Mouse (Mus musculus) CD4-positive, CD25-positive, alpha-beta regulatory T cell, adult 2 months (primary cell): ENCODE data around the gene Dnm3.
A peak's percentile ranks its signal among the peaks of the same experiment; 100 is the strongest.

ENCODE experiments used
- DNase-seq: peaks from one replicate; pipeline ENCODE4 v3.0.0-alpha.2; 2012; ENCODE audit warnings: low read depth, low spot score

Gene Dnm3

DNA sequence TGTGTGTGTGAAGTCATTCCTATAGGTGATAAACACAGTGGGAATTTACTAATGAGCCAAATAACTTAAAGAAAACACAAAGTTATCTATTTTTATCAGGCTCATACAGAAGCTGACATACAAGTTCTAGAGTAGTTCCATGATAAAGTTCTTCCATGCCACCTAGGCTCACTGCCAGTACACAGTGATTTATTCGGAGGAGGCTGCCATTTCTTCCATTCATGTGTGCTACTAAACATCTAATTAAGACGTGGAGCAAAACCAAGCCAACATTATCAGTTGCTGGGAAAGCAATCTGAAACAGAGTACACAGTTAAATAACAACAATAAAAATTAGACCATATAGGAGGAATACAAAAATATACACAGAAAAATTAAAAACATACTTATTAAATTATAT is 150.2 kb downstream of the Dnm3 start:
- no peak for DNase-seq

DNA sequence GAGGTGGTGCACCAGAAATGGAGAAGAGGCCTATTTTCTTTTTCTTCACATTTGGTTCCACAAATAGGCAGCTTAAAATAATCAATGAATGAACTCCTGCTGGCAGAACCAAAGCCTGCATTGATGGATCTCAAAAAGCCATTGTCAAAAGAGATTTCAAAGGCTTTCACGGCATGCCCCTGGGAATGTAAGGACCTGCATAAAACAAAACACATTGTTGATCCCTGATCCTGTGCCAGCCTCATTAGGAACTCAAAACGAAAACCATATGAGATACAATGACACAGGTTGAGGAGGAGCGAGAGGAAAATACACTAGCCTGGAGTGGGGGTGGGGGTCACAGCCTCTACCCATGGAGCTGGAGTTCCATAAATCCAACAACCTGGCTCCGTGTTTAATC is 153.4 kb downstream of the Dnm3 start:
- DNase-seq = no peak

DNA sequence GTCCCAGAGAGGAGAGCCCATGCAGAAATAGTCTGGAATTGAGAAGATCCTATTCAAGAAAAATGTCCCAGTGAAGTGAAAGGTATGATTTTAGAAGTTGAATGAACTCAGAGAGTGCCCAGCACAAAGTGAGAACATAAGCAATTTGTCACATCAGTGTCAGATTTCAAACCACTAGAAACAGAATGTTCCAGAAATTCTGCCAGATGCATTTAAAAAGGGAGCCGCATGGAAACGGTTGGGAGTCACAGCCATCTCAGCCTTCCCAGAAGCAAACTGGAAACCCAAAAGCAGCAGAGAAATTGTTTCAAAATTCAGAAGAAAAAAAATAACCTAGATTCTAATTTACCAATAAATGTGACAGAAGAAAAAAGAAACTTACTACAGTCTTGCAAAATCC is 154.7 kb downstream of the Dnm3 start:
- no peak for DNase-seq

GRCm38 (mm10) chr1:162313451-162314276 is 164.2 kb downstream of the Dnm3 start:
- peak; percentile 78 for DNase-seq

DNA sequence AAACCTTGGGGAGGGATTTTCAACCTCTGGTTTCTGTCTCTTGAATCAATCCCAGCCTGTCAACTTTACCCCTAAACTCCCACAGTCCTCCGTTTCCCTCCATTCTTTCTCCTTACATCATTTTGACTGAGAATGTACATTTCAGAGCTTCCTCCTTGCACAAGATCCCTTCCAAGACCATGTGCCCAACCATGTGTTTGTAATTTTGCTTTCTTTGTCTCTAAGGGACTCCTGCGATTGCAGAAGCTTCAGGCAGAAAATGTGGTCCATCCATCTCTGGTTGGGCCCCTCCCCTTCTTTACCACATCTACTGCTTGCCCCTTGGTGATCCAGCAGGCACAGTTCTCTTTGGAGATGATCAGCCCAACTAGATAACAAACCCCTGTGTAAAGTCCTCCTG is 165.2 kb downstream of the Dnm3 start:
- DNase-seq = no peak

DNA sequence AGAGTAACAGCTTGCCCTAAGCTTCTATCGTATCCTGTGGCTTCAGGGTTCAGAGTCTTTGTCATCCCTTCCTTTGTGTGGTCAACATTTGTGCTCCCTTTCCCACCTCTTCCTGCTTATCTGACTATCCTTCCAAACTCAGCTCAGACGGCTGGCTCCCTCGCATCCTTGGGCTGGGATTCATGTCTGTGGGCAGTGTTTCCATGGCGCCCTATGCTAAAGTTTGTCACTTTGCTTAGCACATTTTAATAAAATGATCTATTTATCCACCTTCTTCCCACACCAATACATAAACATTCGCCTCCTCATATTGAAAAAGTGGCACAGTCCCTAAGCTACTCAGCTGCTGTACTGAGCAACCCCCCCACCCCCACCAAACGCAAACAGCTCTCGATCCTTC is 165.7 kb downstream of the Dnm3 start:
- no peak for DNase-seq

DNA sequence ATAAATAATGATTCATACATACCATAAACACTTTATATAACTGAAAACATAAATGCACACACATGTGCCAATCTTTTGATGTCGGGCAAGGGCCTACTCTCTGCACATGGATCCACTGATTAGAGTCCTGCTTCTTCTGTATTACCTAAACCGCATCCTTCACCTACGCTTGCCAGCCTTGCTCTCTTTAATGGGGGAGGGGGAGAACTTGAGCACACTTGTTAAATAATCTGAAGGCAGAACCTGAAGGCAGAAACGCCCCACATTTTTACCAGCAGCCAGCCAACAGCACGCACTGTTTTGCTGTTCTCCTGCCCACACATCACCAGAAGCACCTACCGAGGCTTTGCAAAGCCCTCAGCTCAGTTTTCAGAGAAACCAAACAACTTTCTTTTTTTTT is 172.6 kb downstream of the Dnm3 start:
- peak; percentile 41 for DNase-seq

- no peak for DNase-seq
These were observed 175.4 kb downstream of the Dnm3 start for GRCm38 (mm10) chr1:162302480-162302879.

GRCm38 (mm10) chr1:162299558-162300319 is 178.1 kb downstream of the Dnm3 start:
- DNase-seq = no peak

- DNase-seq = no peak
These were observed 179.3 kb downstream of the Dnm3 start for GRCm38 (mm10) chr1:162298527-162298926.

- DNase-seq = peak; percentile 49
These were observed 182.4 kb downstream of the Dnm3 start for GRCm38 (mm10) chr1:162295443-162295842.

DNA sequence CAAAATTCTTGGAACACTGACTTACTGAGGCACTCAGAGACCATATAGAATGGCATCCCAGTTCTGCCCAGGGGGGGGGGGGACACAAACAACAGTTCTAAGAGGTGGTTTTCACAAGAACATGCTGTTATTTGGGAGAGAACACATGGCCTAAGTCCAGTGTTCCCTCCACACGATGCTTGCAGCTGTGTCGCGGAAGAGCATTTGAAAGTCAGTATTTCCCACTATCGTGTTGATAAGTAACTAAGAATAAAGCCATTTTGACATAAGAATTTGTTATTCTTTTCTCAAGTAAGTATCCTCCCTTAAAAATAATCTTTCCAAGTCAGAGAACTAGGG is 183.3 kb downstream of the Dnm3 start:
- no peak for DNase-seq

DNA sequence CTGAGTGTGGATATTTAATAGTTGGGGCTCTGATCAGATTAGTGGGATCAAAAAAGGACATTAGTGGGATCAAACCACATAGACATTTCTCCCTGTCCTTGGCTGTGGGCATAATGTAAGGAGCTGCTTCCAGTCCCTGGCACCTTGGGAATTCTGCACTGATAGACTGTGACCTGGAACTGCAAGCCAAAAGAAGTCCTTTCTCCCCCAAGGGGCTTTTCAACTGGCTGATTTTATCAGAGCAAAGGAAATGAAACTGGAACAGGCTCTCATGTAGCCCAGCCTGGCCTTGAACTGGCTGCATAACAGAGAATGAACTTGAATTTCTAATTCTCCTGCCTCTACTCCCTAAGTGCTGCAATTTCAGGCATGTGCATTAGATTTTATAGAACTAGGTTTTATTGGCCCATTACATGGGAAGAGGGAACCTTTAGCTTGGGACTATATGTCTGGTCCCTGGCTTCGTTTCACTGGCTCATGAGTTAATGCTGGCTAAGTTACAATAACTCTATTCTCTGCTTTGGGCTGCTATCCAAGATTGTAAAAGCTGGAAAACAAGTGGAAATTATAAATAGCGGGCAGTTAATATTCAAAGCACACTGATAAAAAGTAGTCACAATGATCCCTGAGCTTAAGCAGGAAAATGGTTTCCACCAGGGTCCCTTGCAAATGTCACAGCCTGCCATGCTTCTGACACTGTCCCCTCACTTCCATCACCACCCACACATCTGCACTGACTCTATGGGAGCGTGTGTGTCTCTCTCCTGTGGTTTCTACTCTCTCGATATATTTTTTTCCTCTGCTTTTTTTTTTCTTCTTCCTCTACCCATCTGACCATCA is 183.9 kb downstream of the Dnm3 start:
- no peak for DNase-seq

DNA sequence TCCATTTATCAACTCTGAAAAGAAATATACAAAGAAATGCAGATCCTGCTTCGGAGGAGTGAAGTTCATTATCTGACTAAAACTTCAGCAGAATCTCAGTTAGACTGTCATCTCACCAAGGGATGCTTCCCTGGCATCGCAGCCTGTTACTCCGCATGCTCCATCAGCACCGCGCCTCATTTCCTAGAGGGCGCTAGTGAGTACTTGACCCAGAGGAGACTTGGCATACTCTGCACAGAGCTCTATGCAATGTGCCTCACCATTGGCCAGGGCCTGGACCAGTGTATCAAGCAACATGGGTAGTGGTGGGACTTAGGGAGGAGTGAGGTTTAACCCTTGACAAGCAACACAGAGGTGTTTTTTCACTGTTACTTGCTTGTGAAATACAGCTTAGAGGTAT is 190.9 kb downstream of the Dnm3 start:
- peak; percentile 50 for DNase-seq

DNA sequence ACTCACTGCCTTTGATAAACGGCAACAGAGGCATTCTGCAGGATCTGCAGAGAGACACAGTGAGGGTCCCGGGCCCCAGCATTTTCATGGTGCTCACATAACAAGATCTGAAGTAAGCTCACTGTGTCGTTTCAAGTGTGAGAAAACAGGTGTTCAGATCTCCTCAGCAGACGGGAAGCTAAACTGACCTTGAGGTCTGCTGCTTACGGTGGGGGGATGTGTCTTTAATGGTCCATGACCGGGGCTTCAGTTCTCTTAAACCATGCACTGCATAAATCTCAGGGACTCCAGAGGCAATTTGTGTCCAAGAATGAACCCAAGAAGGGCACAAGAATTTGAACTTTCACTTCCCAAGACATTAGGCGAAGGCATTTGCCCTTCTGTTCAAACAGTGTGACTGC is 195.9 kb downstream of the Dnm3 start:
- no peak for DNase-seq

DNA sequence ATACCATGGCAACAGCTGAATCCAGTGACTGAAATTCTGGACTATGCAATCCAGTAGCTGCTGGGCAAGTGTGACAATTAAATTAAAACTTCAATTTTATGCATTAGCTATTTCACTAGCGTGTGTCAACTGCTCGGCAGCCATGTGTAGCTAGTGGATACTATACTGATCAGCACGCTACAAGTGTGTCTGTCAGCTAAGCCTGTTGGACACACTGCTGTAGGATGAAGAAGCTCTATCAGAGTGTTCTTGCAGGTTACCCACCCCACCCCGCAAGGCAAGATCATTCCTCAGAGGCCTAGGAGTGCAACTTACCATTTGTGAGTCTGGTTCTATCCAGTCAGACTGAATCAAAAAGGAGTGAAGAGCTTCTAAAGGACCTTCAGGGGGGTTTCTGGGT is 197.8 kb downstream of the Dnm3 start:
- DNase-seq = no peak

- DNase-seq = peak; percentile 31
These were observed 201.8 kb downstream of the Dnm3 start for GRCm38 (mm10) chr1:162276011-162276410.

- no peak for DNase-seq
These were observed 203.1 kb downstream of the Dnm3 start for GRCm38 (mm10) chr1:162274674-162275248.

GRCm38 (mm10) chr1:162256912-162257607 is 220.8 kb downstream of the Dnm3 start:
- no peak for DNase-seq

DNA sequence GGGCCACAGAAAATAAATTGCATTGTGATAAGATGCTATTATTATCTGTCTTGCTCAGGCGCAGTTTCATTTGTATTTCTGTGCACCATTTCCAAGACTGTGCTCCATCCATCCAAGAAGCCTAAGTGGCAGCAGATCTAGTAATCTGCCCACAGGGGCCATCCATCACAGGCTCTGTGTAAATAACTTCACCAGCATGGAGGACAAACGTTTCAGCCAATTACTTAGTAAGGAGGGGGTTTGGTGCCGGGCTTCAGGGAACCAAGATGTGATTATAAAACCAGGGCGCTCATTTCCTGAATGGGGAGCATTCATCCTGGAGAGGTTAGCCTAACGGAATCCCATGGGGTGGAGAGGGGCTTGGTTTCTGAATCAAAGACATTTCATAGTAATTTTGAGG is 222.9 kb downstream of the Dnm3 start:
- no peak for DNase-seq

DNA sequence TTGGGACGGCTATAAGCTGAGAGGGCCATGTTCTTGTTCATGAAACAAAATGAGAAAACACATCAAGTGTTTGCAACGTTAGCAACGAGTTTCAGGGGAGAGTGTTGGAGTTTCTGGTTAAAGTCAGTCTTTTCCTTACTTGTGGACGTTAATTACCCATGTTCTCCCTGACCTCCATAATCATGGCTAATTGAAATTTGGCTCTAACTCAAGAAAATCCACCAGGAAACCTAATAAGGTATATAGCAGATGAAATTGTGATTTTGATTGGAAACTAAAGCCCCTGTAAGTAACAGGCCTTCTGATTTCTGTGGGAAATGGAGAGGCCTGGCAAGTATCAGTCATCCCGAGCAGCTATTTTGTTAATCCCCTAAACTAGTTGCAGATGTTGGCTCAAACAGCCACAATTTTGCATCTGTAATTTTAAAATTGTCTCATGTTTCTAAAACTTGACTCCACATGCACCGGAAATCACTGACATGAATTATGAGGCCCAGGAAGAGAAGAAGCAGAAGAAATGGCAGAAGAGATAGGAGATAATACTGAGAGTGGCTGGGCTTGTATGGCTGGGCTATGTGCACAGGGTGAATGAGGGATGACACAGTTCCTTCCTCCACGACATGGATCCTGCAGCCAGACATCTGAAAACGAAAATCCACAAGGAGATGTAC is 223.7 kb downstream of the Dnm3 start:
- no peak for DNase-seq
